Mouse (Mus musculus) neural tube, embryonic 15.5 days (tissue): ENCODE results near the gene Cnr2. TPM values are rescaled to one million over a fixed set of nuclear protein-coding genes. Genes with fewer than 3 reads are reported as not detected.

Source experiments
- polyA plus RNA-seq: library from polyadenylated mRNA; unstranded; fragments of >200 nt; fragmentation: Nextera tagmentation; extraction: Ambion mirVana; gene quantifications from 2 replicates; pipeline ENCODE4 v1.2.1, GENCODE M21; 2015

Cnr2 gene
- polyA plus RNA-seq, 1 experiment from 2014 or later = 0.10 TPM

Other genes starting within 250 kb of the Cnr2 start
- 0.46 and 0.47 TPM in 2 replicates for gene Ifnlr1, start 209.1 kb upstream of the Cnr2 start, polyA plus RNA-seq
- 0.51 TPM in 1 of 2 replicates, not detected in the other for gene Il22ra1, start 167.2 kb upstream of the Cnr2 start, polyA plus RNA-seq
- gene Myom3, start 135.7 kb upstream of the Cnr2 start, polyA plus RNA-seq = 1.0 and 1.1 TPM in 2 replicates
- gene Srsf10, start 39.6 kb upstream of the Cnr2 start, polyA plus RNA-seq = 157 and 178 TPM in 2 replicates
- gene Pnrc2, start 21.5 kb upstream of the Cnr2 start, polyA plus RNA-seq = 82.1 and 114 TPM in 2 replicates
- gene Fuca1, start 25.3 kb downstream of the Cnr2 start, polyA plus RNA-seq = 68.6 and 71.5 TPM in 2 replicates
- 68.2 and 68.9 TPM in 2 replicates for gene Hmgcl, start 51.1 kb downstream of the Cnr2 start, polyA plus RNA-seq
- gene Gale, start 68.3 kb downstream of the Cnr2 start, polyA plus RNA-seq = 47.7 and 53.5 TPM in 2 replicates
- 200 and 211 TPM in 2 replicates for gene Lypla2, start 77.2 kb downstream of the Cnr2 start, polyA plus RNA-seq
- 71.9 and 94.0 TPM in 2 replicates for gene Pithd1, start 91.9 kb downstream of the Cnr2 start, polyA plus RNA-seq
- 23.3 and 28.7 TPM in 2 replicates for gene Eloa, start 126.4 kb downstream of the Cnr2 start, polyA plus RNA-seq
- 281 and 320 TPM in 2 replicates for gene Rpl11, start 158.0 kb downstream of the Cnr2 start, polyA plus RNA-seq
- gene Id3, start 248.1 kb downstream of the Cnr2 start, polyA plus RNA-seq = 227 TPM in 2 replicates